Mouse (Mus musculus) T-cell, adult 2 months (primary cell): ENCODE results near the gene Cntnap2.
A peak's percentile ranks its signal among the peaks of the same experiment; 100 is the strongest.

ENCODE experiments used
- DNase-seq: peaks from one replicate; pipeline ENCODE4 v3.0.0; 2022; ENCODE audit warnings: low spot score

The Cntnap2 gene

GRCm38 (mm10) chr6:47306065-47306798 is 2247.1 kb downstream of the Cntnap2 start:
- no peak for DNase-seq

- no peak for DNase-seq
Measured at GRCm38 (mm10) chr6:47306954-47307353, 2247.8 kb downstream of the Cntnap2 start.

- DNase-seq: peak; percentile 2
Measured at GRCm38 (mm10) chr6:47314507-47315334, 2255.6 kb downstream of the Cntnap2 start.

- DNase-seq: no peak
Measured at GRCm38 (mm10) chr6:47315454-47315853, 2256.3 kb downstream of the Cntnap2 start.

- no peak for DNase-seq
Measured at GRCm38 (mm10) chr6:47317253-47317652, 2258.1 kb downstream of the Cntnap2 start.

- no peak for DNase-seq
Measured at GRCm38 (mm10) chr6:47318705-47319104, 2259.5 kb downstream of the Cntnap2 start.

GRCm38 (mm10) chr6:47319309-47319983 is 2260.3 kb downstream of the Cntnap2 start:
- DNase-seq: no peak

GRCm38 (mm10) chr6:47323169-47323835 is 2264.1 kb downstream of the Cntnap2 start:
- DNase-seq: no peak

- no peak for DNase-seq
Measured at GRCm38 (mm10) chr6:47323886-47324285, 2264.7 kb downstream of the Cntnap2 start.

- DNase-seq: no peak
Measured at GRCm38 (mm10) chr6:47328281-47328680, 2269.1 kb downstream of the Cntnap2 start.

GRCm38 (mm10) chr6:47329212-47329611 is 2270.1 kb downstream of the Cntnap2 start:
- no peak for DNase-seq

- no peak for DNase-seq
Measured at GRCm38 (mm10) chr6:47333016-47333415, 2273.9 kb downstream of the Cntnap2 start.

- DNase-seq: no peak
Measured at GRCm38 (mm10) chr6:47334377-47334776, 2275.2 kb downstream of the Cntnap2 start.

GRCm38 (mm10) chr6:47337300-47337699 is 2278.1 kb downstream of the Cntnap2 start:
- no peak for DNase-seq

GRCm38 (mm10) chr6:47338113-47338512 is 2279.0 kb downstream of the Cntnap2 start:
- DNase-seq: no peak

GRCm38 (mm10) chr6:47340813-47341502 is 2281.8 kb downstream of the Cntnap2 start:
- no peak for DNase-seq

GRCm38 (mm10) chr6:47341503-47341884 is 2282.3 kb downstream of the Cntnap2 start:
- no peak for DNase-seq

GRCm38 (mm10) chr6:47343245-47343644 is 2284.1 kb downstream of the Cntnap2 start:
- DNase-seq: no peak

- no peak for DNase-seq
Measured at GRCm38 (mm10) chr6:47344696-47345095, 2285.5 kb downstream of the Cntnap2 start.

- peak; percentile 26 for DNase-seq
Measured at GRCm38 (mm10) chr6:47350100-47350690, 2291.0 kb downstream of the Cntnap2 start.
